Mouse (Mus musculus) brain, embryonic 14.5 days (tissue): Measurements from ENCODE around the gene Chst8. TPM values are rescaled to one million over a fixed set of nuclear protein-coding genes. Genes with fewer than 3 reads are reported as not detected.
A peak's percentile ranks its signal among the peaks of the same experiment; 100 is the strongest.

Experiments
- DNase-seq: peaks from one replicate; pipeline ENCODE4 v3.0.0-alpha.2; 2011; ENCODE audit warnings: low read depth
- CTCF ChIP-seq: fragments of 200-500 bp; IDR thresholded peaks from 2 replicates; pipeline ENCODE4 v1.5.1; 2012; ENCODE audit warnings: inconsistent platforms, mild to moderate bottlenecking, moderate library complexity, borderline replicate concordance; ENCODE audit not compliant: insufficient read depth, insufficient read length; ENCODE audit errors: extremely low read depth
- POLR2A ChIP-seq: fragments of 200-500 bp; IDR thresholded peaks from 2 replicates; pipeline ENCODE4 v1.6.1; 2012; ENCODE audit warnings: mild to moderate bottlenecking, inconsistent platforms, borderline replicate concordance; ENCODE audit not compliant: poor library complexity, insufficient read depth, insufficient read length, severe bottlenecking; ENCODE audit errors: extremely low read depth
- polyA plus RNA-seq: library from polyadenylated mRNA; depleted of rRNA; stranded (reverse); fragments of >200 nt; gene quantifications from 2 replicates; pipeline ENCODE4 v1.2.3, GENCODE M21; 2012

Gene Chst8
- polyA plus RNA-seq, 1 experiment, result 13.3 TPM

DNA sequence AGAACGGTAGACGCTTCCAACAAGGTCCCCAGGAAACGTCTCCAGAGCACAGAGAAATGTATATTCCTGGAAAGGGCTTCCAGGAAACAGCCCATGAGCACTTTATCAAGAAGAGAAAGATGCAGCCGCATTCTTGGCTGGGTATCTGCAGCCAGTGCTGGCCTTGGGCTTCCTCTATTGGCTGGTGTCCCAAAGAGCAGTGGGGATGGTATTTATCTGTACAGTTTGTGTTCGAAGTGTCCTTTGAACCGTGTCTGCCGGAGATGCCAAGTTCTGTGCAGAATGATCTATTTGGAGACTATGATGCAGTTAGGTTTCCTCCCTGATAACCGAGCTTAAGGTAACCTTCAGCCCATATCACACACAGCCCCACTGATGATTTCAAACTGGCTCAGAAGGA, 43.0 kb downstream of the Chst8 start:
- DNase-seq, result no peak
- TF ChIP-seq POLR2A, result no peak

GRCm38 (mm10) chr7:34764250-34765148, 48.0 kb downstream of the Chst8 start:
- no peak for TF ChIP-seq POLR2A
- TF ChIP-seq CTCF, result no peak; the same call in 1 of the 2 replicates
- DNase-seq, result peak; percentile 90

- TF ChIP-seq CTCF (no peak), POLR2A (no peak)
- DNase-seq, result peak; percentile 93
Measured at GRCm38 (mm10) chr7:34759378-34759822, 53.1 kb downstream of the Chst8 start.

DNA sequence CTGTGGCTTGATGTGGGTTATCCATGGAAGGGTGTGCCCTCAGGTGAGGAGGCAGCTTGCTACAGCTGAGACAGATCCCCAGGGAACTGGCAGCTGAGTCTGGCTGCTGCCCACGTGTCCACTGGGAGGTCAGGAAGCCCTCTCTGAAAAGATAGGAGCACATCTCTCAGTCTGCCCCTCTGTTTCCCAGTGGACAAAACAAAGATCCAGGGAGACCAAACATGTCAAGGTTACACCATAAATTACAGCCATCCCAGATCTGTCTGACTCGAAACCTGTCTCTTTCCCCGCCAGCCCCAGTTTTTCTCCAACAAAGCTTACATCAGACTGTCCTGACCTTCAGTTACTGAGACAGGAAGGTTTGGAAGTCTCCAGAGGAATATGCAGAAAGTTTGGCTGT, 53.8 kb downstream of the Chst8 start:
- no peak for DNase-seq
- TF ChIP-seq POLR2A, result no peak
- no peak for TF ChIP-seq CTCF

GRCm38 (mm10) chr7:34757513-34757912, 55.0 kb downstream of the Chst8 start:
- no peak for DNase-seq
- TF ChIP-seq POLR2A, result no peak
- peak; percentile 38; the same call in 1 of the 2 replicates for TF ChIP-seq CTCF

DNA sequence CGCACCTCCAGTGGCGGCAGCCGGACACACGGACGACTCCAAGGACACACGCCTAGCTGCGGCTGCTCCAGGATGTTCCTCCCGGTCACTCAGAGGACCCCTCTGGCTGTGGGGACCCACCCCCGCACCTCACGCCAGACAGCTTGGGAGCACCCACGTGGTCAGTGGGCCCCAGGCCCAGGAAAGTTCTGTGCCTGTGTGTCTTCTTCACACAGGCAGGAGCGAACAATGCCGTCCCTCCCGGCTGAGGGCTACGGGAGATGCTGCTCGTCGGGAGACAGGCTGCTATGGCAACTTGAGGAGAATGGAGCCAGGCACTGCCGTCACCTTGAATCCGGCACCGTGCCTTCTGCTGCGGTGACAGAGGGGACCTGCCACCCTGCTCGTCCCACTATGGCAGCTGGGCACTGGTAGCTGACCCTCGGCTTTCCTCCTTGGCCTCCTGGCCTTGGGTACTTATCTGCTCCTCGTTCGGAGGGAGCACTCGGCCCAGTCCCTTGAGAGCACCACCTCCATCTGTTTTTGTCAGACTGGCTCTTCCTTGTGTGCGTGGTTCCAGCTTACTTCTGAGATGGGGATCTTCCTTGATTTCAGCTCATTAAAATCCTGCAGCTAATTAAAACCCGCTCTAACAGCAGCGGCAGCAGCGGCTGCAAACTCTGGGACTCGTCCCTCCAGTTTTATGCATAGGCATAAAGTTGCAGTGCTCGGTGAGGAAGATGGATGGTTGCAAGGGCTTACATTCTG, 59.2 kb downstream of the Chst8 start:
- peak; percentile 75 for DNase-seq
- TF ChIP-seq POLR2A (no peak), CTCF (no peak)

DNA sequence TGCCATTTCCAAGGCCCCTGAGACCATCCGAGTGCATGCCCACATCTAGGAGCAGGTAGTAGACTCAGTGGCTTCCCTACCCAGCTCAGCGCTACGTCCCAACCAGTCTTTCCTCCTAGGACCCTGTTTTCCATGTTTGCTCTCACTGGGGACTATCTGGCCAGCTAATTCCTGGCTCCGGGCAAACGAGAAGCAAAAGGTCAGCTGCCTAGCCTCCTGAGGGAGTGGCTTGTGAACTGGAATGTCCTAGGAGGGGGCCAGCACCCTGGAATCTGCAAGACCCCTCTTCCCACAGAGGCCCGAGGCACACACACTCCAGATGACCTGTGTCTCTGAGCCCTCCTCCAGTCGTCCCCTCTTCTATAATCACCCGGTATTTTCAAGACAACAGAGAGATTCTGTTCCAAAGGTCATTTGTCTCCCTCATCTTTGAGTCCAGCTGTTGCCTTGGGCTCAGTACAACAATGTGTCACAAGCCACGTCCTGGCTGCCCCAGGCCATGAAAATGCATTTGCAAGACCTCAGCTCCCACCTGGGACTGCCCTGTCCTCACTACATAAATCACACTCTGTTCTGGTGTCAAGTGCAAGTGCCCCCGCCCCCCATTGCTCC, 60.3 kb downstream of the Chst8 start:
- DNase-seq, result no peak

GRCm38 (mm10) chr7:34750350-34750749, 62.2 kb downstream of the Chst8 start:
- DNase-seq, result no peak

More for the DNA sequence above, 60.3 kb downstream of the Chst8 start:
- TF ChIP-seq POLR2A (no peak), CTCF (no peak)

DNA sequence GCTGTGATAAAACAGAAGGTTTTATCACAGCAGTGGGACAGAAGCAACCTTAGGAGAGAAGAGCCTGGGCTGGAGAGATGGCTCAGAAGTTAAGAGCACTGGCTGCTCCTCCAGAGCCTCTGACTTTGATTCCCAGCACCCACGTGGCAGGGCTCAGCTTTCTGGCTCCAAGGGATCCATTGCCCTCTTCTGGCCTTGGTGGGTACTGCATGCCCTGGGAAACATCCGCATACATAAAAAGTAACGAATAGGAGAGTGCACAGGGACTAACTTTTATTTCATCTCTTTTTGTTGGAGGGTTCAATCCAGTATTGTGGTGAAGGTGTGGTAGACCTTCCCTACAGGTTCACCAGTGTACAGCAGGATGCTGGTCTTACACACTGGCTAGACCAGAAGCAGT, 62.8 kb downstream of the Chst8 start:
- TF ChIP-seq CTCF, result peak; percentile 60; the same call in 1 of the 2 replicates
- no peak for TF ChIP-seq POLR2A
- no peak for DNase-seq

More at GRCm38 (mm10) chr7:34750350-34750749, 62.2 kb downstream of the Chst8 start:
- TF ChIP-seq CTCF (no peak), POLR2A (no peak)

DNA sequence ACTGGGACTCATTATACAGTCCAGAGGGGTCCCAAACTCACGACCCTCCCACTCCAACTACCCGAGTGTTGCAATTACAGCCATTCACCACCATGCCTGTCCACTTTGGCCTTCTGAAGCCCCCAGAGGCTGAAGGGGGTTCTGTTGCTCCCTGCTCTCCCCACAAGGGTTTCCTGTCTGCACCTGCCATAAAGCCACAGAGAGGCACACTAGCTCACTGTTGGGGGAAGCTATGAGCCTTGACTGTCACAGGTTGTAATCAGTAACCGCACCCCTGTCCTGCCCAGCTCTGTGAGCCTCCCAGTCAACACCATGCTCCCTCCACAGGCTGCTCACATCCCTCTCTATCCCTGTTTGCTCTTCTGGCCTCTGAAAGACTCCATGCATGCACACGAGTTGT, 64.0 kb downstream of the Chst8 start:
- no peak for TF ChIP-seq POLR2A
- no peak for TF ChIP-seq CTCF
- no peak for DNase-seq

DNA sequence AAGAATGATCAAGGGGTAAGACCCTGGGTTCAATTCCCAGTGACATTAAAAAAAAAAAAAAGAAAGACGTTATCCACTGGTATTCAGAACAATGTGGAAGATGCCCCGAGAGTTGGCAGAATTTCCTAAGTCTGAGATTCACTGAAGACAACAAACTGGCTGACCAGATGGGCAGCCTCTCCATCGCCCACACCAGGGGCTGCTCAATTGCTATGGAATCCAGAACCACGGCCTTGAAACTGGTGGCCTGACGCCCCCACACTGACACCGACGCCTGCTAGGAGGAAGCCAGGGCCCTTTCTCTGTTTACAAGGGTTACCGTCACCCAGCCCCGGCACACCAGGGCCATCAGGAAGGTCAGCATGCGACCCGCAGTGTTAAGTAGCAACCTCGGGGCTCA, 64.8 kb downstream of the Chst8 start:
- no peak for TF ChIP-seq CTCF
- no peak for TF ChIP-seq POLR2A
- no peak for DNase-seq

- DNase-seq, result no peak
- TF ChIP-seq CTCF, result no peak
- TF ChIP-seq POLR2A, result no peak
Measured at GRCm38 (mm10) chr7:34746586-34746985, 65.9 kb downstream of the Chst8 start.

GRCm38 (mm10) chr7:34746165-34746564, 66.3 kb downstream of the Chst8 start:
- no peak for DNase-seq
- TF ChIP-seq CTCF, result no peak
- no peak for TF ChIP-seq POLR2A
